Mouse (Mus musculus) heart, embryonic 12.5 days (tissue): ENCODE results near the gene Hhat. TPM values are rescaled to one million over a fixed set of nuclear protein-coding genes. Genes with fewer than 3 reads are reported as not detected.

Source experiments
- ATAC-seq: fragments of 200-750 bp; cut with Nextera tagmentation; 2 replicates; pipeline ENCODE4 v1.8.0; 2017; ENCODE audit warnings: moderate TSS enrichment, moderate library complexity; ENCODE audit not compliant: insufficient number of reproducible peaks, low FRiP score
- H3K27ac ChIP-seq: fragments of 300-500 bp; sonication (generic); 2 replicates; pipeline ENCODE4 v1.5.1; 2016; ENCODE audit warnings: mild to moderate bottlenecking, moderate library complexity; ENCODE audit not compliant: poor library complexity, severe bottlenecking
- H3K27me3 ChIP-seq: fragments of 300-500 bp; sonication (generic); replicated peaks from 2 replicates; pipeline ENCODE4 v1.6.1; 2016; ENCODE audit warnings: mild to moderate bottlenecking, moderate library complexity
- H3K36me3 ChIP-seq: fragments of 300-500 bp; sonication (generic); 2 replicates; pipeline ENCODE4 v1.6.1; 2016; ENCODE audit warnings: mild to moderate bottlenecking, moderate library complexity
- H3K4me1 ChIP-seq: fragments of 300-500 bp; sonication (generic); replicated peaks from 2 replicates; pipeline ENCODE4 v1.6.1; 2016; ENCODE audit warnings: mild to moderate bottlenecking
- H3K4me2 ChIP-seq: fragments of 300-500 bp; sonication (generic); 2 replicates; pipeline ENCODE4 v1.6.1; 2016; ENCODE audit warnings: mild to moderate bottlenecking, moderate library complexity
- H3K4me3 ChIP-seq: fragments of 300-500 bp; sonication (generic); 2 replicates; pipeline ENCODE4 v1.5.1; 2016; ENCODE audit warnings: mild to moderate bottlenecking
- H3K9ac ChIP-seq: fragments of 300-500 bp; sonication (generic); 2 replicates; pipeline ENCODE4 v1.6.1; 2016; ENCODE audit warnings: mild to moderate bottlenecking, moderate library complexity
- H3K9me3 ChIP-seq: fragments of 300-500 bp; sonication (generic); replicated peaks from 2 replicates; pipeline ENCODE4 v1.6.1; 2016; ENCODE audit warnings: mild to moderate bottlenecking, moderate library complexity
- WGBS: fragments of 180-500 bp; shearing (Covaris S2); methylation state at CpG from one replicate; pipeline ENCODE4 v1.1.7; 2016; 5-methylcytosine and 5-hydroxymethylcytosine counted together
- polyA plus RNA-seq: library from polyadenylated mRNA; unstranded; fragments of >200 nt; fragmentation: Nextera tagmentation; extraction: Ambion mirVana; gene quantifications from 2 replicates; pipeline ENCODE4 v1.2.1, GENCODE M21; 2016

Hhat gene
- polyA plus RNA-seq, result 6.7 and 10.2 TPM in 2 replicates

DNA sequence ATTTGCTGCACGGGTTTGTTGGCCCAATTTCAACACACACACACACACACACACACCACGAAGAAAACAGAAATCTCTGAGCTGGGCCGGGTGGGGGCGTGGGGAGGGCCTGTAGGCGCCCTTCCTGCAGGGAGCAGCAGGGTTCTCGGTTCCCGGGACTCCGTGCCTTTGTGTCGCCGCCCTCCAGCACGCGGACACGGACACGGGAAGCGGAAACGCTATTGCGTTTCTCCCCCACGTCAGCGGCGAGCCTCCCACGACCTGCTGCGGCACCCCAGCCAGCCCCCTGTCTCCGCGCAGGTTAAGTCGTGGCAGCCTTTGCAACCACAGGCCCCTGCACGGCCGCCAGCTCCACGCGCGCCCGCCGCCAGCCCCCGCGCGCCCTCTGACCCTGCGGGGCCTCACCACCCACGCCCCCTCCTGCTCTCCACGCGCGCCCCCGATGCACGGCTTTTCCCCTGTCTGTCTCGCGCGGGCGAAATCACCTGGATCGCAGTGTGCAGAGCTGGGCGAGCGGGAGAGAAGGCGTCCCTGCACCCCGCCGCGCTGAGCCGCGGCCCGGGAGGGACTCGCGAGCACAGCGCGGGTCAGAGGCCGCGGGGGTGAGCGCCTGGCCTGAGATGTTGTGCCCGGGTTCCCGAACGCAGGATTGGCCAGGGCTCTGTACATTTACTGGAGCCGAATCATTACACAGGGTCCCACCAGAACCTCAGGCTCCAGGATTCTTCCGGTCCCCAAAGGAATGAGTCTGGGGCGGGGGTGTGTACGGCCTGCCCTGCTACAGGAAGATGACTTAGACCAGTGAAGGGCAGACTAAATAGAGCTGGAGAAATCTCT is at the start of gene Hhat:
TSS of gene Hhat (minus strand) at position 729 of the 837 bp plus-strand sequence.
- H3K4me2 ChIP-seq, result peak within 1 kb of the TSS; percentile 89

DNA sequence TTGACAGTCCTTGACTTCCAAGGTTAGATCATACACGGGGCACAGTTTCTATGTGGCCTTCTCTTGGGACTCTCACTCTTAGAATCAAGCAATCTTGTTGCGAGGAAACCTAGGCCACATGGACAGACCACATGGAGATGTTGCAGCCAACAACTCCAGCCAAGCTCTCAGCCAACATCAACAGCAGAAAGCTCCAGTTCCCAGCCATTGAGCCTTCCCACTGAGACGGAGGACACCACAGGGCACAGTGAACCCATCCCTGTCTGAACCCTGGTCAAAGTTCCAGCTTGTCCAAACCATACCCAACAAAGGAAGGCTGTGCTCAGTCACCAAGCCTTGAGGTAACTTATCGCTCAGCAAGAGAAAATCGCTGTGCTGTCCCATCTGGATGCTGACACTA is 47.3 kb upstream of the Hhat start:
- no peaks in the 10 kb centered on the region for H3K27me3 ChIP-seq
- ATAC-seq, result no peak
- no peak overlapping the region for H3K4me3 ChIP-seq
- no peaks in the 10 kb centered on the region; the same call in 1 of the 2 replicates for H3K9me3 ChIP-seq
- 87% methylated on average over 5 of the region's 5 CpGs for WGBS
- H3K27ac ChIP-seq, result no peak overlapping the region
- H3K4me2 ChIP-seq, result no peak overlapping the region
- H3K4me1 ChIP-seq, result peaks cover 28% of the 10 kb centered on the region
- no peaks in the 10 kb centered on the region for H3K36me3 ChIP-seq
- no peak overlapping the region for H3K9ac ChIP-seq

More for the DNA sequence above, at the start of gene Hhat:
- Histone ChIP-seq H3K27ac (peak within 1 kb of the TSS; percentile 94), H3K4me1 (peaks cover 11% of the 10 kb centered on the region), H3K27me3 (no peaks in the 10 kb centered on the region), H3K9ac (peak within 1 kb of the TSS; percentile 94), H3K36me3 (no peaks in the 10 kb centered on the region), H3K9me3 (no peaks in the 10 kb centered on the region), H3K4me3 (peak within 1 kb of the TSS; percentile 71)
- ATAC-seq, result peak; percentile 78
- WGBS, result under 1% methylated on average over 70 of the region's 70 CpGs

DNA sequence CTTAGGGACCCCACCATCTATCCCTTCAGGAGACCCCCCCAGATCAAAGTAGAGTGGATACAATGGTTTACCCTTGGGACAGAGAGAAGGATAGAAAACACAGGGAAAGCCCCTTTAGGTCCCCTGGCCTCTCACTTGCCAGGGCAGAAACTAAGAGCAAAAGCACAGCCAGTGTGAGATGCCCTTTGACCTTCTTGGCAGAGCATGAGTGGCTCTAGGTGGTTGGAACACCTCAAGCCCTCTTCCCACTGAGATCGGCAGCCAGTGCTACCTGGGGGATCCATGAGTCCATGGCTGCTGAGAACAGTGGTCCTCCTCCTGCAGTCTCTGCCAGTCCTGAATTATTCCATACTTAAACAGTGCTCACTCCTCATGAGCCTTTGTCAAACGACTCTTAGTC is 44.8 kb upstream of the Hhat start:
- H3K9me3 ChIP-seq, result no peaks in the 10 kb centered on the region; the same call in 1 of the 2 replicates
- no peak overlapping the region for H3K9ac ChIP-seq
- H3K27me3 ChIP-seq, result no peaks in the 10 kb centered on the region
- no peaks in the 10 kb centered on the region for H3K36me3 ChIP-seq
- peaks cover 18% of the 10 kb centered on the region; the same call in 1 of the 2 replicates for H3K4me1 ChIP-seq
- ATAC-seq, result no peak
- H3K4me3 ChIP-seq, result no peak overlapping the region
- 53% methylated on average over 2 of the region's 2 CpGs for WGBS
- H3K4me2 ChIP-seq, result no peak overlapping the region
- no peak overlapping the region for H3K27ac ChIP-seq

DNA sequence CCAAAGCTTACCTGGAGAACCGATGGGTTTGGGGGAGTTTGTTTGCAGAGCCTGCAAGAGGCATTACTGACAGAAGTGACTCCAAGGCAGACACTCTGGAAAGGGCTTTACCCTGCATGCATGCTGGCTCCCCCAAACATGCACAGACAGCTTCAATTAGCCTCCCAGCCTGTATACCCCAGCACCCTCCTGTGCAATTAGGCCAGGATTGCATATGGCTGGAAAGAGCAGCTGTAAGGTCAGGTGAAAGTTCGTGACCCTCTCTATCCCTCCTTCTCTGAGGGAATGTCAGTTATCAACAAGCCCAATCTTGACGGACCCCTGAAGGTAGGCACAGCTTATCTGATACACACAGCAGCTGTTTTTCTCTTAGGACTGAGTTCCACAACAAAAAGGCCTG is 43.7 kb upstream of the Hhat start:
- H3K4me2 ChIP-seq, result no peak overlapping the region
- H3K9me3 ChIP-seq, result no peaks in the 10 kb centered on the region
- ATAC-seq, result no peak
- no peak overlapping the region for H3K4me3 ChIP-seq
- H3K27ac ChIP-seq, result no peak overlapping the region
- no peak overlapping the region for H3K9ac ChIP-seq
- peaks cover 18% of the 10 kb centered on the region; the same call in 1 of the 2 replicates for H3K4me1 ChIP-seq
- H3K27me3 ChIP-seq, result no peaks in the 10 kb centered on the region
- H3K36me3 ChIP-seq, result no peaks in the 10 kb centered on the region
- 27% methylated on average over 3 of the region's 3 CpGs for WGBS

DNA sequence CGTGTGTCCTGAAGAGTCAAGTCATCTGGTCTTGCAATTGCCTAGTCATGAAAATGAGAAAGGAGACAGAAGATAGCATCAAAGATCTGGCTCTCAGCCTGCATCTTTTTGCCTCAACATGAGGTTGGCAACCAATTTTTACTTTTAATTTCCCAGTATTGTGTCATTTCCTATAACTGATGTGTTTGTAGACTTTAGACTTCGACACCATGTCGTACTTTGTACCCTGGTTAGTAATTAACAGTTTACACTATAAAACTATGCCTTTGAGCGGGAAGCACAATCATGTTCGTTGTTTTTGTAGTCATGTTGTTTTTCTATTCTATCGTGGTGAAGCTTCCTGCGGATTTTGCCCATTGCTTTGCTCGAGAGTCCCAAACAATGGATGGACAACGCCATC is 41.7 kb upstream of the Hhat start:
- Histone ChIP-seq H3K9ac (no peak overlapping the region), H3K27me3 (no peaks in the 10 kb centered on the region), H3K4me2 (no peak overlapping the region), H3K36me3 (no peaks in the 10 kb centered on the region), H3K4me3 (no peak overlapping the region), H3K9me3 (no peaks in the 10 kb centered on the region), H3K27ac (peak overlapping the region; percentile 12; the same call in 1 of the 2 replicates), H3K4me1 (peaks cover 18% of the 10 kb centered on the region; the same call in 1 of the 2 replicates)
- WGBS, result 88% methylated on average over 9 of the region's 9 CpGs
- no peak for ATAC-seq

DNA sequence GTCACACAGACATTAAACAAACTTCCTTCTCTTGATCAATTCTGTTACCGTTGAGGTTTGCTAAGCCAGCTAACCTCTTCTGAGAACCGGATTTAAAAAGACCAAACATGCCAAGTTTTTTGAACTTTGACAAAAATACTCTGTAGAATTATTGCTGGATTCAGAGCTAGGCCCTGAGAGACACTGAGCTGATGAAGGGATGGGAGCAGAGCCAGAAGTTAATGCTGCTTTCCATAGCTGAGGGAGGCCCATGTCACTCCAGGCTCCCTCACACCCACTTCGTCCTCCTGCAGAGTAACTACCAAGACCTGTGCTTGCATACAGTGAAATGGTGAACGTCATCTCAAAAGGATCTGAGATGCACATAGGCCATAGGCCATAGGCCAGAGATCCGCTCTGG is 41.3 kb upstream of the Hhat start:
- Histone ChIP-seq H3K4me2 (no peak overlapping the region), H3K27ac (peak overlapping the region; percentile 12; the same call in 1 of the 2 replicates), H3K4me1 (peaks cover 18% of the 10 kb centered on the region), H3K9me3 (no peaks in the 10 kb centered on the region), H3K36me3 (no peaks in the 10 kb centered on the region), H3K4me3 (no peak overlapping the region), H3K27me3 (no peaks in the 10 kb centered on the region), H3K9ac (no peak overlapping the region)
- WGBS, result 66% methylated on average over 5 of the region's 5 CpGs
- ATAC-seq, result 0 out of 2 replicates have a peak, but pooled peaks have one; percentile 29

DNA sequence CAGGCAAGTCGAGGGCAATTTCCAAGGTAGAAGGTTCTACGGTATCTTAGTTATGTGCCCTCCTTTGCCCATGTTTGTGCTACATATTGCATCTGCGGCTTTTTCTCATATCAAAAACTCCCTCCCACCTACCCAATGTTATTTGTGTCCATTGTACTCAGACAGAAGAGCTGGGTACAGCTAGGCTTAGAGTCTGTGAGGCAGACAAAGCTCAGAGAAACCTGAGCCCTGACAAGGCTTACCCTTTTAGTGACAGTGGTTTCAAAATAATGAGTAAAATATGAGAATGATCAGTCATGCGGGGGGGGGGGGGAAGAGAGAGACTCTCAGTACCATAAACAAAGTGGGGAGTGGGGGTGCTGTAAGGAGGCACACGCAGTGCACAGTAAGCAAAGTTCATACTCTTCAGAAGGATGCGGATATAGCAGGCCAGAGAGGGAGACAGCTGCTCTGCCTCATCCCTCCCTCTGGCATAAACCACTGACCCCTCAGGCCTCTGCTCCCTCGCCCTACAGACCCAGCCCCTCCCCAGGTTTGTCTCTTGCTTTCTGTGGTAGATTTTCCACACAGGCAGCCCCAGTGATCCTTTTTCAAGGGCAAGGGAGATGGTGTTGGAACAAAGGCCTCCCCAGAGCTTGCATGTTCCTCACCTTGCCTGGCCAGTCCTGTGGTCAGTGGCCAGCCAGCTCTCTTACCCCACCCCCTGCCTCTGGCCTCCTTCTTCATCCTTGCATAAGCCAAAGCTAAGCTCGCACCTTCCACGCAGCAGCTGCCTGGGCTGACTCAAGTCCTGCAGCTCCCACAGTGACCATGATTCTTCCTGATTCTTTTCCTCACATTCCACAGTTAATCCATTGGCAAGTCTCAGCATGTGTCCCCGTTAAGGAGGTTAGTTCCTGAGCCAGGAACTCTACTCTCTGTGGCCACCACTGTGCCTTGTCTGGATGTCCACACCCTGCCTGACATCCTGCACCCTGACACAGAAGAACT is 35.4 kb upstream of the Hhat start:
- Histone ChIP-seq H3K4me3 (no peak overlapping the region), H3K27me3 (no peaks in the 10 kb centered on the region), H3K4me1 (peaks cover 12% of the 10 kb centered on the region), H3K9ac (no peak overlapping the region), H3K36me3 (no peaks in the 10 kb centered on the region), H3K4me2 (no peak overlapping the region), H3K9me3 (no peaks in the 10 kb centered on the region), H3K27ac (no peak overlapping the region)
- 56% methylated on average over 10 of the region's 10 CpGs for WGBS
- ATAC-seq, result 0 out of 2 replicates have a peak, but pooled peaks have one; percentile 42

DNA sequence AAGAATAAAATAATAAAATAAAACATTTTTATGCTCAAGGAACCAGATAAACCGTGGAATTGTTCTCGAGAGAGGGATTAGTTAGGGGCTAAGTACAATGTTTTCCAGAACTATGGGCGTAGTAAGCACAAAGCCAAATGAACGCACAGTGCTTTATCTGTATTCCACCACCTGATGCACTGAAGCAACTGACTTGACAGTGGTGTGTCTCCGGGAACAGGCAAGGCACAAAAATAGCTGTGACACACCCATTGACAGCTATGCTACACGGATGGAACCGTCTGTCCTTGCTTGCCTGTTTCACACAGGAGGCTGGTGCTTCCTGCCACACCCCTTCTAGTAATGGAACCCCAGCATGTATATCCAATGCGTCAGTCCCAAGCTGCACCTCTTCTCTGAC is 29.3 kb upstream of the Hhat start:
- Histone ChIP-seq H3K27ac (no peak overlapping the region), H3K36me3 (no peaks in the 10 kb centered on the region), H3K27me3 (no peaks in the 10 kb centered on the region), H3K9me3 (no peaks in the 10 kb centered on the region), H3K4me3 (no peak overlapping the region), H3K9ac (no peak overlapping the region), H3K4me1 (peaks cover 42% of the 10 kb centered on the region), H3K4me2 (no peak overlapping the region)
- 64% methylated on average over 8 of the region's 8 CpGs for WGBS
- ATAC-seq, result no peak

DNA sequence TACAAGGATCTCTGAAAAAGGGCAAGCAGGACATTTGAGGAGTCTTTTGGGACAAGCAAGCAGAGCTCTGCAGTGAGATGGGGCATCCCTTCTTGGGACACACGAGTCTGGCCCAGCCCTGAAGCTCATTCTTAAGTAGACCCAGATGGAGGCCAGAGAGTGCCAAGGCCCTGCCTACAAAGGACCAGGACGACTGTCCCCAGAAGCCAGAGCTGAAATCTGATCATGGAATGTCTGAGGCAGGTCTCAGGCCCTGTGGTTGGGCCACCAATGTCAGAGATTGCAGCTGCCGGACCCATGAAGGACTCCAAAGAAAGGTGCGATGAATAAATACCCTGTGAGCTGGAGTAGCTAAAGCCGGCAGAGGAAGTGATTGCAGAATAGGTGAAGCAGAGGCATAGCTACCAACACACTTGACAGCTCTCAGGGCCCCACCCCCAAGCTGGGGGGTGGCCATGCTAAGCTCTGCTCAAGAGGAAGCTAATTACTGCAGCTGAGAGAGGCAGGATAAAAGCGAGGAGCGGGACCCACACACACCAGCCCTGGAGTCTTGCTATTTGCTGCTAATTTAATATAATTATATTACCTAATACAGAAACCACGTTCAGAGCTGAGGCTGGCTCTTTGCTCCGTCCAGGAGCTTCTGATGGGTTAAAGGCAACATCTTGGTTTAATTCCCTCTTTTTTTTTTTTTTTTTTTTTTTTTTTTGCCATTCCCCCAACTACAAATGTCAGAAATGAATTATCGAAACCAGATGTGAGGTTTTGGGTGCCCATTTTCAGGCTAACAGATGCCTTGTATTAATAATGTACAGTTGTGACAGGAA is 28.4 kb upstream of the Hhat start:
- Histone ChIP-seq H3K4me3 (no peak overlapping the region), H3K27me3 (no peaks in the 10 kb centered on the region), H3K4me1 (peaks cover 42% of the 10 kb centered on the region), H3K27ac (no peak overlapping the region), H3K9ac (no peak overlapping the region), H3K9me3 (no peaks in the 10 kb centered on the region; the same call in 1 of the 2 replicates), H3K4me2 (no peak overlapping the region), H3K36me3 (no peaks in the 10 kb centered on the region)
- ATAC-seq, result no peak
- WGBS, result 38% methylated on average over 10 of the region's 10 CpGs
